Mouse (Mus musculus) gastrocnemius, postnatal 36 days (tissue): Measurements from ENCODE around the gene Gm45713. TPM values are rescaled to one million over a fixed set of nuclear protein-coding genes. Genes with fewer than 3 reads are reported as not detected.
"Not testable (repeated sequence)": the region's sequence is repeated elsewhere in the genome, so short reads cannot be mapped to it uniquely, and the experiment has no call there.

Experiments used
- DNase-seq, 2 experiments: peaks; one replicate each; pipeline ENCODE4 v3.0.0; 2022
- intact Hi-C: fragments of 180-260 bp; cut with DNase I; formaldehyde crosslinking; loops from one replicate; pipeline ENCODE4 v1.15.1; 2025
- total RNA-seq, 2 experiments: library from RNA; stranded (reverse); gene quantifications; 2 replicates each; pipeline ENCODE4 v1.2.3; 2021

Gene Gm45713
- total RNA-seq, 2 experiments from 2014 or later, result not detected

DNA sequence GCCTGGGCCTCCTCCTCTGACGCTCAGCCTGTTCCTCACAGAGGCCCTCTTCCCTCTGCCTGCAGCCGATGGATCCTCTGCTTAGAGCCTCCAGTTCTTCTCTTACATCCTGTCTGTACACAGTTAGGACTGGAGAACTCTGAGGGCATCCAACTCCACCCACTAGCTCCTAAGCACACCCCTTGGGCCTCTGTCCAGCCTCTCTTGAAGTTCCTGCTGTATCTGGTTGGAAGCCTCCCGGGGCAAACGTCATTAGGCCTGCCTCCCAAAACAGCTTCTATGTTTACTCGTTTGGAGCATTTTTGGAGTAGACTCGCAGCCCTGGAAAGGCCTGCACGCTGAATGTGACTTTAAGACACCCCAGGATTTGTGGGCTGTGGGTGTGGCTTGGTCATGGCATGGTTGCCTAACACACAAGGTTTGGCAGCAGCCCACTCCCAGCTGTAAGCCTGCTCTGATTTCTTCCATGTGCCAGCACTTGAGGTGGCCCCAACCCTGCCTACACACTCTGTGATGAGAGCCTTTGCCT is 32.3 kb downstream of the Gm45713 start, which contains the start of gene Fcgrt:
Gene Fcgrt, minus strand, starts transcription at position 200 of the 529 bp plus-strand sequence.
- DNase-seq, result peak; percentile 90 to 97
- intact Hi-C loops, result no loop called here

DNA sequence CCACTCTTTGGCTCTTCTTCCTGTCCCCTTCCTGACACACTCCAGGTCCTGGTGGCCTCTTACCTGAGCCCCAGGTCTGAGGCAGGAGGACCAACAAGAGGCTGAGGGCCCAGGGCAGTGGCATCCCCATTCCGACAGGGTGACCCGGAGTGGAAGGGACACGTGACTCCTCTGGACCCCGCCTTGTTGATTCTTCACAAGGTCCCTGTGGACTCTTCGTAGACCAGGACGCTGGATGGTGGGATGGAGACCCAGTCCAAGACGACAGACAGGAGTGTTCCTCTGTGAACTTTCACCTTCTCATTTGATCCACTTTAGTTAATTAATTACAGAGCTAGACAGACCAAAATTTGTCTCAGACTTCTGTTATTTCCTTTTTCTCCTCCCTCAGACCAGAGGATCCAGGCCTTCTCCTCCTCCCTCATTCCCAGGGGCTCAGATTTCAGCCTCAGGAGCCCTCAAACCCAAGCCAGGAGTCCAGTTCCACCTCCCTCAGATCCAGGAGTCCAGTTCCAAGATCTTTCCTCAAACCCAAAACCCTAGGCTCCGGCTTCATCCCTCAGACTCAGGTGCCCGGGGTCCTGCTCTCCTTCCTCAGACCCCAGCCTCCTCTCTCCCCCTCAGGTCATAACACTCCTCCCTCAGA is 33.0 kb downstream of the Gm45713 start:
- peak in 1 of 2 experiments; percentile 44 for DNase-seq
- intact Hi-C loops, result no loop called here

DNA sequence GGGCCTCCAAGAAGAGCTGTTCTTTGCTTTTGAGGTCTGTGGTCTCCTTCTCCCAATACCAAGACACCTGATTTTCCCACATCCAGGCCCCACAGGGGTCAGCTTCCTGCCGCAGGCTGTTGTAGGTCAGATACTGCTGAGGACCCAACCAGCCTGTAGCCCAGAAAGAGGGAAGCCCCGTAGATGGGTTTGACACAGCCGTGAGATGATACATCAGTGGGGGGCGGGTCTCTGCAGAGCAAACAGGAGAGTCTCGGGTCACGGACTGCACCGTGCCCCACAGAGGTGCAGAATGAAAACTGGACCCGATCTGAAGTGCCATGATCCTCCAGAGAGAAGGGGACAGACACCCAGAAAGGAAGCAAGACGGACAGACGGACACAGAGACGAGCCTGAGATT is 33.6 kb downstream of the Gm45713 start:
- no peak for DNase-seq
- intact Hi-C loops, result no loop called here

DNA sequence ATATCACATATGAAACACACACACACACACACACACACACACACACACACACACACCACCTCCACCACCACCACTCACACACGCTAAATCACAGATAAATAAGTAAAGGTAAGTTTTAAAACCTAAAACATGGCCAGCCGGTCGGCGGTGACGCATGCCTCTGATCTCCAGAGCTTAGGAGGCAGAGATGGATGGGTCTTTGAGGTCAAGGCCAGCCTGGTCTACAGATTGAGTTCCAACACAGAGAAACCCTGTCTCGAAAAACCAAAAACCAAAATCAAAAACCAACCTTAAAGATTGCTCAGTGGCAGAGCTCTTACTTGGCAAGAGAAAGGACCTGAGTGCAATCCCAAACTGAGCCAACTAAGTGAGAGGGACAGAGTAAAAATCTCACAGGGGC is 36.0 kb downstream of the Gm45713 start:
- intact Hi-C loops, result no loop called here
- no peak for DNase-seq

GRCm38 (mm10) chr7:45098541-45099240 is 37.3 kb downstream of the Gm45713 start:
- no peak for DNase-seq
- intact Hi-C loops, result no loop called here

- DNase-seq, result no peak
- intact Hi-C loops, result no loop called here
These were observed 38.6 kb downstream of the Gm45713 start for GRCm38 (mm10) chr7:45097479-45097878.

DNA sequence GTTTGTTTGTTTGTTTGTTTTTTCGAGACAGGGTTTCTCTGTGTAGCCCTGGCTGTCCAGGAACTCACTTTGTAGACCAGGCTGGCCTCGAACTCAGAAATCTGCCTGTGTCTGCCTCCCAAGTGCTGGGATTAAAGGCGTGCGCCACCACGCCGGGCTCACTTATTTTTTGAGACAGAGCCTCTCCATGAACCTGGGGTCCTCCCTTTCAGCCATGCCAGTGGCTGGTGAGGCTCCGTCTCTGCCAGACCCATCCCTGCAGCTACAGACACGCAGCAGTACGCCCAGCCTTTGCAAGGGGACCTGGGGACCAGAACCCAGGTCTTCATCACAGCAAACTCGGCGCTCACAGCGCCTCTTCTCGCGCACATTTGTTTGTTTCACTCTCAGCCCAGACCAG is 40.1 kb downstream of the Gm45713 start:
- intact Hi-C loops, DNase-seq: not testable (repeated sequence)

DNA sequence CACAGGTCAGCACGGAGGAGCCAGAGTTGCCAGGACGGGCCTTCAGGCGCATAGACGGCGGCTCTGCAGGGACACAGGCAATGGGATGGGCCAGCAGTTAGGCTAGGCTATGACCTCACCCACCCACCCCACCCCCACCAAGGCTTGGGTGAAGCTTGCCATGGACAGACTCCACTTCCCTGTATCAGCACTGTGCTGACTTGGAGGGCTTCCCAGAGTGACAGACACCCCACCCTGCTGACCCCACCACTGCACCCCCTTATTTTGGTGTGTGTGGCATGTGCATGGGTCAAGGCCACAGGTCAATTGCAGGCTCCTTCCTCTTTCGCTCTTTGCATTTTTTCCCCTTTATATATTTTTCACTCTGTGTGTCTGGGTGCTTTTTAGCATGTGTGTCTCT is 40.7 kb downstream of the Gm45713 start:
- intact Hi-C loops, result no loop called here
- DNase-seq, result no peak

- no peak for DNase-seq
- intact Hi-C loops, result no loop called here
These were observed 41.9 kb downstream of the Gm45713 start for GRCm38 (mm10) chr7:45094121-45094520.

DNA sequence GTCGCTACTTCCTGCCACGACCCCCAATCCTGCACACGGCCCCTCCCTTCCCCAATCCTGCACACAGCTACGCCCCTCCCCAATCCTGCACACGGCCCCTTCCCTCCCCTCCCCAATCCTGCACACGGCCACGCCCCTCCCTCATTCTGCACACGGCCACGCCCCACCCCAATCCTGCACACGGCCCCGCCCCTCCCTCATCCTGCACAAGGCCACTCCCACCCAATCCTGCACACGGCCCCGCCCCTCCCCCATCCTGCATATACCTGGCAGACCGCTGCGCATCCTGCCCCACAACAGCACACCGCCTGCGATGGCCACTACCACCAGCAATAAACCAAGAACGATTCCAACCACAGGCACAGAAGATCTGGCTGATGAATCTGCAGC is 42.5 kb downstream of the Gm45713 start:
- no peak for DNase-seq
- intact Hi-C loops, result no loop called here

DNA sequence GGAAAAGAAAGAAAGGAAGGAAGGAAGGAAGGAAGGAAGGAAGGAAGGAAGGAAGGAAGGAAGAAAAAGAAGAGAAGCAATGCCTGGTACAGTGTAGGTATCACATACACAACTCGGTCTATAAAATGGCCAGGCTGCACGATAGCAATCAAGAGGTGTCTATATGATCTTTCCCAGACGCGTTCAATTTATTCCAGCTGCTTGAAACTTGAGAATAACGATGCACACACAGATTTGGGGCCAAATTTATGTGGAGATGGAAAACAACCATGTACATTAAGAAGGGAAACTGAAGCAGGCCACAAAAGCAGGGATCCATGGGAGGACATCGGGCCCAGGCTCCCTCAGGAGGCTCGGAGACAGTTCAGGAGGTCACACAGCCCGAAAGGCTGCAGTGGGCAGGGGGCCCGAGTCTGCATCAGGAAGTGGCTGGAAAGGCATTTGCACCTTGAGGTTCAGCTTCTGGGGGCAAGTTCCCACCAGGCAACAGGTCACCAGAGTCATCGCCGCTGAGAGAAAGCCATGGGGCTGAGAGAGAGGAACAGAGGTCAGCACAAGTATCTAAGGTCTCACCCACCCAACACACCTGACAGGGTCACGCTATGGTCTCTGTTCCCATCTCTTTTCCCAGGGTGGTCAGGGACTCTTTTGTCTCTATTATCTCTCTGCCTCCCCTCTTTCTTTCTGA is 43.1 kb downstream of the Gm45713 start:
- intact Hi-C loops, result no loop called here
- no peak for DNase-seq

DNA sequence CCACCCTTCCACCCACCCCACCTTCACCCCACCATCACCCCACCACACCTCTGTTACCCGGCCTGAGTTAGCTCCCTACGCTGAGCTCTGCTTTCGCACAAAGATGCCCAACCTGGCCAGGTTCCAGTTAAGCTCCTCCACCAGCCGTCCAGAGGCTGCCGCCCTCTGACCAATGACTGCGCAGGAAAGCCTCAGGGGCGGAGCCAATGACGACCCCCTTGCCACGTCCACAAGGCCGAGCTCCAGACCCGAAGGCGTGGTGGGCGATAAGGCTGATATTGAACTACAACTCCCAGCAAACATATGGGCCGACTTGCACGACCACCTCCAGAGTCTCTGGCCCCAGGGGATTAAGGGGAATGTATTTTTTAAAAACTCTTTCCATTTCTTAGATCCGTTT is 44.0 kb downstream of the Gm45713 start, which contains the start of gene Rcn3:
Gene Rcn3, minus strand, starts transcription at position 174 of the 400 bp plus-strand sequence.
- intact Hi-C loops, result no loop called here
- peak; percentile 75 to 83 for DNase-seq

DNA sequence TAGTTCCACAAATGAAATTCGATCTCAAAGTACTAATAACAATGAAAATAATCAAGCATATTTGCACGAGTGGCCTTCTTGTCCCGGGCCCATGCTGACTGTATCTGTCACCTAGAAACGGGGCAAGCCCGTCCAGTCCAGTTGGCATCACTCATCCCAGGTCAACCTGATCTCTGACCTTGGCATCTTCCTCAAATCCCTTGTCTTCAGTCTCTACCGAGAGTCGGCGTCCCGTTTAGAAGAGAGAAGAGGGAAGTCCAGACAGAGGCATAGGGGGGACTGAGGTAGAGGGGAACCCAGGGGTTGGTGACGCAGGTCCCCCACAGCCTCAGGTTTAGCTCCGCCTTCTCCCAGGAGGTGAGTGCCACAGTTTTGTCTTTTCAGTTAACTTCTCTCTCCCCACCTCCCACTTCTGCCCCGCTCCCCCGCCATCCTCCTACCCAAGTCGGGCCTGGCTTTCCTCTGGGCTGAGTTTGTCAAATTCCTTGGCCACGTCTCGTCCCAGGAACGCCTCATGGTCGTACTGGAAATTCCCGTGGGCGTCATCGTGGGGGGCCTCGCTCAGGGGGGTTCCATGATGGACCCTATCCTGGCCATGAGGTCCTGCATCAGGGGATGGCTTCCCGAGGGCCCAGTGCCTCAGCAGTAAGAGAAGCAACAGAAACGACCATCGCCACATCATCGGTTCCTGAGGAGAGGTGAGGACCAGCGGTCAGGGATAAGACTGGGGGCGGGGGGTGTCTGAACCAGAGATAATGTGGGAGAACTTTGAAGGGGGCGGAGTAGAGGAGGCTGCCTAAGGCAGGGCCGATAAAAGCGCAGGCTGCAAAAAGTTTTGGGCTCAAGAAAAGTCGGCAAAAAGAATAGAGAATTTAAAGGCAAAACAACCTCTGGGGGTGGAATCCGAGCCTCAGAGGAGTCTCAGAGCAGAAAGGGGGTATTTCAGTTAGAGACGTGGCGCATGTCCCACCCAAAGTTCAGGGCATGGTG is 44.7 kb downstream of the Gm45713 start:
- no peak for DNase-seq

GRCm38 (mm10) chr7:45090251-45090977 is 45.6 kb downstream of the Gm45713 start:
- no peak for DNase-seq

More for the DNA sequence above, 44.7 kb downstream of the Gm45713 start:
- intact Hi-C loops, result no loop called here

DNA sequence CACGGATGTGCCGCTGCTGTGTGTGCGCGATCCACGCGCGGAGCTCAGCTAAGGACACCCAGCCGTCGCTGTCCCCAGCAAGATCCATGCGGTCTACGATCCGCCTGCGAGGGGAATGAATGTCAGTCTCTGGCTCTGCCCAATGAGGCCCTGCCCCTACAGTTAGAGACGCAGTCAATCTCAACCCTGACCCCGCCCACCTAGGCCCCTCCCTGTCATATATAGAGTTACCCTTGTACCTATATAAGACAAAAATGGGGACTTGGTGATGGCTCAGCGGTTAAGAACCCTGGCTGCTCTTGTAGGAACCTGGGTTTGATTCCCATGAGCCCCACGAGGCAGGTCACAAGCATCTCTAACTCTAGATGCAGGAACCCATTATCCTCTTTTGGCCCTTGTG is 47.4 kb downstream of the Gm45713 start:
- intact Hi-C loops, result no loop called here
- no peak for DNase-seq

More at GRCm38 (mm10) chr7:45090251-45090977, 45.6 kb downstream of the Gm45713 start:
- intact Hi-C loops, result no loop called here

DNA sequence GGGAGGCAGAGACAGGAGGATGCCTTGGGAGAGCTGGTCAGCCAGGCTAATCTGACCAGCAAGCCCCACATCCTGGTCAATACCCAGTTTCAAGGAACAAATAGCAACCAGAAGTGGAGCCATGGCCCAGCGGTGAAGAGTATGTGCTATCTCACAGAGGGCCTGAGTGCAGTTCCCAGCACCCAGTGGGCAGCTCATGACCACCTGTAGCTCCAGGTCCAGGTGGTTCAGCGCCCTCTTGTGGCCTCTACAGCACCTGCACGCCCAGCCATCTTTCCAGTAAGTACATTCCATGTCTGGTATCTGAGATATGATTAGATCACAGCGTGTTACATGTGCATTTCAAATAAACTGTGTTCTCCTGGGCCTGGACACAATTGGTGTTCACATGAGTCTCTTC is 49.9 kb downstream of the Gm45713 start:
- intact Hi-C loops, result no loop called here
- DNase-seq, result no peak

- intact Hi-C loops, result loop anchor here (5.0 kb wide), 1 partner anchor 39 kb away; the partner anchor contains the start of gene Rps11
These were observed 52.6 kb downstream of the Gm45713 start for GRCm38 (mm10) chr7:45083300-45083890.

DNA sequence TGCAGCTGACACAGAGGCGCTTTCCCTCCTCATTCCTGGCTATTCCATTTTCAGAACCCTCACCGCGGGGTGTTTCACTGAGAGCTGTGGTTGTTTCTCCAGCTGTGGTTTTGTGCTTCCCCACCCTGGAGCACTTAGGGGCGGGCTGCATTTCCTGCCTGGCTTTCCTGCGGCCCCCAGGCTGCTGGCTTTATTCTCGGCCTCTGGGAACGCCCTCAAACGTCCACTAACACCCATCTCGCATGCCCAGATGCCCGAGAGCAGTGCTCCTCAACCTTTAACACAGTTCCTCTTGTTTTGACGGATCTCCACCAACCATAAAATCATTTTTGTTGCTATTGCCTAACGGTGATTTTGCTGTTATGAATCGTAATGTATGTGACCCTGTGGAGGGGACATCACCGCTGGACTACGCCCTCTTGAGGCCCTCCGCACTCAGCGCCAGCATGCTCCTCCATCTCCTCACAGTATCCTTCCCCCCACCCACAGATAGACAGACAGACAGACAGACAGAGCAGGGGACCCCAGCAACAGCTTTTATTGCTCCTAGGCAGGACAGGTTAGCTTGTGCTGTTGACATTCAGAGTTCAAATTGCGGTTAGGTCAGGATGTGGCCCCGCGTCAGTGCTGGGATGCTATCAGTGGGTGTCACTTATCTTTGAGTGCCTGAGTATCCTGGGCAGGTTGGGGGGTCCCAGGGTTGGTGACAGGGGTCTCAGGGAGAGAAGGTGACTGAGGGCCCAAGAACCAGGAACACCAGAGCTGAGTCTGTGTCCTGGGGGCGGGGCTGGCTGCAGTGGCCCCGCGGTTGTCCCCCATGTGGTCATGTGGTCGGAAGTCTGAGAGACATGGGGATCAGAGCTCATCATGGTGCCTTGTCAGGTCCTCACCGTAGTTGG is 53.4 kb downstream of the Gm45713 start:
- DNase-seq, result peak; percentile 40 to 62
- intact Hi-C loops, result loop anchor here (5.0 kb wide), 1 partner anchor 40 kb away; the partner anchor contains the start of gene Rps11

More at GRCm38 (mm10) chr7:45083300-45083890, 52.6 kb downstream of the Gm45713 start:
- no peak for DNase-seq
